In the genomic region with DNA sequence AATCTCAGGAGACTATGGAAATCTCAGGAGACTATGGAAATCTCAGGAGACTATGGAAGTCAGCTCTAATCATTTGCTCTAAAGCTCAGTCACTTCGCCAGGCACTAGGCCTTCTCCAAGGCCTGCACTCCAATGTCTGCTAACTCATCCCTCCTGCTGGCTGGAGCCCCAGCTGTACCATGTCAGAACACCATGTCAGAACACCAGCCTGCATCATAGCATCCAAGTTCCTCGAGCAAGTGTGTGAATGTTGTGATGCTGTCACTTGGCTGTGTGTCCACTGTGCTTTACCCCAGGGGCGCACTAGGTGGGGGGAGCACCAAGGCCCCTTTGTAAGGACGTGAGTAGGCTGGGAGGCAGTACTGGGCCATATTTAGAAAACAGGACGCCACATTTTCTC, we compare ENCODE assay signal across 16 mouse cellular contexts.
"Had no signal": no experiment of that assay in that cellular context is flagged by ENCODE, and none has a peak within 500 bp of the region (broad histone marks: within the 10 kb centered on the region; RNA-seq: fewer than 3 reads in every experiment).

No protein-coding gene starts in this region.

- H3K4me2 ChIP-seq: limb, embryonic 13.5 days; liver, embryonic 12.5 days; liver, embryonic 15.5 days; midbrain, embryonic 11.5 days had no signal

- DNase-seq: kidney, adult 18-20 months; kidney, adult 9 months; kidney, postnatal 14 days; kidney, postnatal 4 days; layer of hippocampus, postnatal 36 days; liver; midbrain, embryonic 14.5 days; thymus, adult 18-20 months; thymus, postnatal 36 days had no signal

- H3K36me3 ChIP-seq: limb, embryonic 10.5 days; limb, embryonic 13.5 days; liver, embryonic 12.5 days; liver, embryonic 15.5 days had no signal

- H3K27me3 ChIP-seq: limb, embryonic 13.5 days; liver, embryonic 15.5 days had no signal

- H3K4me3 ChIP-seq: limb, embryonic 10.5 days; limb, embryonic 13.5 days; liver, embryonic 12.5 days; liver, embryonic 15.5 days had no signal

- H3K9ac ChIP-seq: limb, embryonic 13.5 days; liver, embryonic 12.5 days; liver, embryonic 15.5 days had no signal

- H3K27ac ChIP-seq: limb, embryonic 10.5 days; limb, embryonic 13.5 days; liver, embryonic 12.5 days; liver, embryonic 15.5 days had no signal

- ATAC-seq: inflammation-experienced regulatory T-cells, adult 6 months; intestine, embryonic 16.5 days; liver, embryonic 12.5 days had no signal

- H3K9me3 ChIP-seq: limb, embryonic 10.5 days; limb, embryonic 13.5 days; liver, embryonic 12.5 days; liver, embryonic 15.5 days had no signal

- H3K4me1 ChIP-seq: limb, embryonic 13.5 days; liver, embryonic 12.5 days; liver, embryonic 15.5 days had no signal
